Mouse (Mus musculus) intestine, embryonic 14.5 days (tissue): ENCODE results near the gene Ccser1. TPM values are rescaled to one million over a fixed set of nuclear protein-coding genes. Genes with fewer than 3 reads are reported as not detected.

Experiments used
- ATAC-seq: fragments of 200-750 bp; cut with Nextera tagmentation; replicated peaks from 2 replicates; pipeline ENCODE4 v1.8.0; 2017; ENCODE audit warnings: low read depth, moderate number of reproducible peaks, moderate TSS enrichment, moderate library complexity; ENCODE audit not compliant: low FRiP score, low TSS enrichment
- DNase-seq: peaks from one replicate; pipeline ENCODE4 v3.0.0-alpha.2; 2018; ENCODE audit warnings: low spot score
- H3K27ac ChIP-seq: fragments of 300-500 bp; sonication (generic); 2 replicates; pipeline ENCODE4 v1.5.1; 2014; ENCODE audit warnings: low read depth, mild to moderate bottlenecking, control low read depth
- H3K27me3 ChIP-seq: fragments of 300-500 bp; sonication (generic); replicated peaks from 2 replicates; pipeline ENCODE4 v1.6.1; 2014; ENCODE audit warnings: low read length, control low read depth; ENCODE audit not compliant: control insufficient read depth, insufficient read depth
- H3K36me3 ChIP-seq: fragments of 300-500 bp; sonication (generic); 2 replicates; pipeline ENCODE4 v1.6.1; 2014; ENCODE audit warnings: low read length, control low read depth; ENCODE audit not compliant: control insufficient read depth, insufficient read depth
- H3K4me1 ChIP-seq: fragments of 300-500 bp; sonication (generic); replicated peaks from 2 replicates; pipeline ENCODE4 v1.6.1; 2014; ENCODE audit warnings: low read length, control low read depth, mixed read lengths; ENCODE audit not compliant: control insufficient read depth, insufficient read depth
- H3K4me2 ChIP-seq: fragments of 300-500 bp; sonication (generic); 2 replicates; pipeline ENCODE4 v1.6.1; 2014; ENCODE audit warnings: low read length
- H3K4me3 ChIP-seq: fragments of 300-500 bp; sonication (generic); 2 replicates; pipeline ENCODE4 v1.5.1; 2014; ENCODE audit warnings: low read depth, low read length, control low read depth, mixed read lengths
- H3K9ac ChIP-seq: fragments of 300-500 bp; sonication (generic); 2 replicates; pipeline ENCODE4 v1.6.1; 2014; ENCODE audit warnings: mild to moderate bottlenecking, low read length
- H3K9me3 ChIP-seq: fragments of 300-500 bp; sonication (generic); 2 replicates; pipeline ENCODE4 v1.6.1; 2016; ENCODE audit warnings: low read length, control low read depth; ENCODE audit not compliant: control insufficient read depth
- WGBS: fragments of 180-500 bp; shearing (Covaris S2); extraction: QIAGEN DNeasy Blood & Tissue Kit; methylation state at CpG from one replicate; pipeline ENCODE4 v1.1.7; 2014; 5-methylcytosine and 5-hydroxymethylcytosine counted together
- polyA plus RNA-seq: library from polyadenylated mRNA; unstranded; fragments of >200 nt; fragmentation: Nextera tagmentation; extraction: Ambion mirVana; gene quantifications from 2 replicates; pipeline ENCODE4 v1.2.1, GENCODE M21; 2014

The Ccser1 gene
- polyA plus RNA-seq, 1 experiment from 2014 or later: 5.1 TPM

DNA sequence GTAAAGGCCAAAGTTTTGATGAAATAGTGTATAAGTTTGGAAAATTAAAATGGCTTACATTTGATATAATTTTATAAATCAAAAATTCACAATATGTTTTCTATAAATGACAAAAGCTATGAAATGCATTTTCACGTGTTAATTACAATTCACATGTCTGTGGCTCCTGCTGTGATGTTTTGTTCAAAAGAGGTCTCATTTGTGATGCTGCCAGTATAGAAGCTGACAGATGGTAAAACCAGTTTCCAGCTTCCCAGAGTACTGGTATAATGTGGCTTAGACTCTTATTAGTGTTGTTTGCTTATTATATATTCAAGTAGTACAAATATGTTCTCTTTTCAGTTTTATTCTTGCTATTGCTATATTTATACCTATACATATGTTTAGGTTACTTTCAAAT is 4.0 kb upstream of the Ccser1 start:
- no peak overlapping the region for H3K4me3 ChIP-seq
- WGBS: 80% methylated on average over 1 of the region's 1 CpGs
- H3K27me3 ChIP-seq: no peaks in the 10 kb centered on the region
- ATAC-seq: no peak
- H3K36me3 ChIP-seq: no peaks in the 10 kb centered on the region
- H3K9me3 ChIP-seq: no peaks in the 10 kb centered on the region
- no peaks in the 10 kb centered on the region; the same call in 1 of the 2 replicates for H3K4me1 ChIP-seq
- H3K9ac ChIP-seq: no peak overlapping the region
- no peak overlapping the region for H3K4me2 ChIP-seq
- H3K27ac ChIP-seq: no peak overlapping the region
- DNase-seq: no peak

- H3K36me3 ChIP-seq: no peaks in the 10 kb centered on the region
- H3K4me1 ChIP-seq: no peaks in the 10 kb centered on the region; the same call in 1 of the 2 replicates
- H3K4me2 ChIP-seq: no peak overlapping the region
- H3K9me3 ChIP-seq: no peaks in the 10 kb centered on the region
- ATAC-seq: no peak
- H3K9ac ChIP-seq: no peak overlapping the region
- WGBS: 87% methylated on average over 7 of the region's 7 CpGs
- H3K27ac ChIP-seq: no peak overlapping the region
- no peak overlapping the region for H3K4me3 ChIP-seq
- no peaks in the 10 kb centered on the region for H3K27me3 ChIP-seq
- DNase-seq: no peak
Observed at GRCm38 (mm10) chr6:61177476-61177875, 2.6 kb upstream of the Ccser1 start.

GRCm38 (mm10) chr6:61179641-61179948 is 529 bp upstream of the Ccser1 start:
- H3K4me2 ChIP-seq: peak overlapping the region; percentile 97
- H3K4me1 ChIP-seq: no peaks in the 10 kb centered on the region; the same call in 1 of the 2 replicates
- H3K27me3 ChIP-seq: no peaks in the 10 kb centered on the region
- WGBS: 5% methylated on average over 5 of the region's 5 CpGs
- H3K9me3 ChIP-seq: no peaks in the 10 kb centered on the region
- no peaks in the 10 kb centered on the region for H3K36me3 ChIP-seq
- H3K9ac ChIP-seq: peak overlapping the region; percentile 62
- DNase-seq: no peak
- H3K4me3 ChIP-seq: peak overlapping the region; percentile 66
- peak; percentile 41 for ATAC-seq
- H3K27ac ChIP-seq: no peak overlapping the region

- H3K9ac ChIP-seq: peak overlapping the region; percentile 62
- H3K27me3 ChIP-seq: no peaks in the 10 kb centered on the region
- no peaks in the 10 kb centered on the region for H3K36me3 ChIP-seq
- DNase-seq (peak; percentile 72), ATAC-seq (peak; percentile 65)
- no peaks in the 10 kb centered on the region for H3K9me3 ChIP-seq
- H3K4me3 ChIP-seq: peak overlapping the region; percentile 66
- no peaks in the 10 kb centered on the region; the same call in 1 of the 2 replicates for H3K4me1 ChIP-seq
- H3K4me2 ChIP-seq: peak overlapping the region; percentile 97
- peak overlapping the region; percentile 12; the same call in 1 of the 2 replicates for H3K27ac ChIP-seq
- under 1% methylated on average over 38 of the region's 42 CpGs for WGBS
Observed at GRCm38 (mm10) chr6:61180756-61181191, 650 bp downstream of the Ccser1 start.

DNA sequence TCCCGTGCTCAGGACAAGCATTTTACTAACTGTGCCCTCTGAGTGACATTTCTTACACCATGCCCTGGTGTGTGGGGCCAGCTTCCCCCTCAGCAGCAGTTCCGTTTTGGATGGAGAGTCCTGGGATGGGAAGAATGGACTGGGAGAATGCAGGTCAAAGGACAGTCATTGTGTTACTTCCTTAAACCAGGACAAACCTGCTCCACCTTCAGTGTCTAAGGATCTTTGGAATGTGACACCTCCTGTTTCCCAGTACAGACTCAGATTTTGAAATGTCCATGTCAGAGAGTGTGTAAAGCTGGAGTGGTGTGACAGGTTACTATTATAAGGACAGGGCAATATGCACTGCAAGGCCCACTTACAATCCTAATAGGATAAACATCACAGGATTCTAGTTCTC is 8.9 kb downstream of the Ccser1 start:
- Histone ChIP-seq H3K4me1 (no peaks in the 10 kb centered on the region), H3K9ac (no peak overlapping the region), H3K4me2 (no peak overlapping the region), H3K4me3 (no peak overlapping the region), H3K9me3 (no peaks in the 10 kb centered on the region), H3K27ac (no peak overlapping the region), H3K36me3 (no peaks in the 10 kb centered on the region), H3K27me3 (no peaks in the 10 kb centered on the region)
- DNase-seq (no peak), ATAC-seq (no peak)
- 56% methylated on average over 2 of the region's 2 CpGs for WGBS

GRCm38 (mm10) chr6:61191597-61192386 is 11.7 kb downstream of the Ccser1 start:
- Histone ChIP-seq H3K27me3 (no peaks in the 10 kb centered on the region), H3K9ac (no peak overlapping the region), H3K9me3 (no peaks in the 10 kb centered on the region), H3K27ac (no peak overlapping the region), H3K36me3 (no peaks in the 10 kb centered on the region), H3K4me2 (no peak overlapping the region), H3K4me1 (no peaks in the 10 kb centered on the region), H3K4me3 (no peak overlapping the region)
- DNase-seq: no peak
- no peak for ATAC-seq
- WGBS: 63% methylated on average over 13 of the region's 13 CpGs

- no peaks in the 10 kb centered on the region for H3K27me3 ChIP-seq
- no peaks in the 10 kb centered on the region for H3K4me1 ChIP-seq
- no peak overlapping the region for H3K9ac ChIP-seq
- H3K36me3 ChIP-seq: no peaks in the 10 kb centered on the region
- no peak overlapping the region for H3K4me2 ChIP-seq
- 25% methylated on average over 1 of the region's 1 CpGs for WGBS
- DNase-seq (no peak), ATAC-seq (no peak)
- no peaks in the 10 kb centered on the region for H3K9me3 ChIP-seq
- no peak overlapping the region for H3K4me3 ChIP-seq
- H3K27ac ChIP-seq: no peak overlapping the region
Observed at GRCm38 (mm10) chr6:61203344-61203743, 23.2 kb downstream of the Ccser1 start.

- ATAC-seq (no peak), DNase-seq (no peak)
- H3K4me3 ChIP-seq: no peak overlapping the region
- H3K9me3 ChIP-seq: no peaks in the 10 kb centered on the region
- H3K27ac ChIP-seq: no peak overlapping the region
- H3K36me3 ChIP-seq: no peaks in the 10 kb centered on the region
- no peak overlapping the region for H3K9ac ChIP-seq
- WGBS: 35% methylated on average over 1 of the region's 1 CpGs
- no peaks in the 10 kb centered on the region for H3K27me3 ChIP-seq
- no peak overlapping the region for H3K4me2 ChIP-seq
- no peaks in the 10 kb centered on the region for H3K4me1 ChIP-seq
Observed at GRCm38 (mm10) chr6:61206042-61206441, 25.9 kb downstream of the Ccser1 start.

DNA sequence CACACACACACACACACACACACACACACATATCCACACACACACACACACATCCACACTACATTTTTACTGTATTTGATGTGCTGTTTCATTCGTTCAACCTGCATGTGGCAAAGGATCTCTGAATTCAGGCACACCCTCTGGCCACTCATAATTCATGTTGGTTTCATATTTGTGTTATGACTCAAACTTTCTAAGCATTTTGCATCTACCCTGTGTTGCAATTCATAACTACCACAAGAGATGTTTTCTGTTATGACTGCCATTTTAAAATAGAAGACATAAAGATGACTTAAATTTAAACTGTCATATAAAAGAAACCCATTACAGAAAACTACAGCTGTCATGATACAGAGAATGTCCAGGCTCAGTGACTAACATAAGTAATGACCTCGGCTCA is 26.5 kb downstream of the Ccser1 start:
- H3K27me3 ChIP-seq: no peaks in the 10 kb centered on the region
- no peak overlapping the region for H3K27ac ChIP-seq
- H3K4me1 ChIP-seq: no peaks in the 10 kb centered on the region
- no peak for ATAC-seq
- 43% methylated on average over 2 of the region's 2 CpGs for WGBS
- DNase-seq: no peak
- H3K9ac ChIP-seq: no peak overlapping the region
- no peak overlapping the region for H3K4me2 ChIP-seq
- no peaks in the 10 kb centered on the region for H3K36me3 ChIP-seq
- H3K4me3 ChIP-seq: no peak overlapping the region
- no peaks in the 10 kb centered on the region for H3K9me3 ChIP-seq
